Mouse (Mus musculus) CH12.LX (cell line): ENCODE data around the gene Kiz.

Experiments used
- CTCF ChIP-seq, 2 experiments: IDR thresholded peaks in 1 of 2; conservative IDR thresholded peaks in 1 of 2; 2 replicates each; pipeline ENCODE4 v1.5.1; 2011 to 2012; ENCODE audit warnings: low read depth in 2 of 2, low read length in 2 of 2, improper control_type of control experiment in 1 of 2, inconsistent platforms in 1 of 2, mild to moderate bottlenecking in 1 of 2, moderate library complexity in 1 of 2
- IRF4 ChIP-seq: IDR thresholded peaks from 2 replicates; pipeline ENCODE4 v1.6.1; 2014; ENCODE audit warnings: low read depth, mild to moderate bottlenecking, inconsistent platforms, low read length, improper control_type of control experiment
- MXI1 ChIP-seq: IDR thresholded peaks from 2 replicates; pipeline ENCODE4 v1.6.1; 2011; ENCODE audit warnings: mild to moderate bottlenecking, low read depth, low read length, improper control_type of control experiment
- MYC ChIP-seq: IDR thresholded peaks from 2 replicates; pipeline ENCODE4 v1.6.1; 2011; ENCODE audit warnings: low read depth, mild to moderate bottlenecking, improper control_type of control experiment, low read length
- NELFE ChIP-seq: IDR thresholded peaks from 2 replicates; pipeline ENCODE4 v1.6.1; 2011; ENCODE audit warnings: low read depth, low read length, improper control_type of control experiment

DNA sequence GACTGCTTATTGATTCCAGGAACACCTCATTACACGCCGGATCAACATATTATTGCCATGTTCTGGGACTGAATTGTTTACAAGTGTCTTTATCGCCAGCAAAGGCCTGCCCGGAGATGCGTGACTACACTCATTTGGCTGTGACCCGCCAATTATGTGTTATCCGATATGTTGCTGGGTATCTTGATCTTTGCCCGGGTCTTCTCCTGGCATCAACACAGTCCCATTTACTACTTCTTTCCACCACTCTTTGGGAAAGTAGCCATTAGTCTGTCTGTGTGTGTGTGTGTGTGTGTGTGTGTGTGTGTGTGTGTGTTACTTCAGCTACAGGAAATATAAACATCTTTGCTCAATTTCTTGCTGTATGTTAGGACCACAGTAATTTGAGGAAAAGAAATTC lies 31.6 kb upstream of the Kiz start:
- TF ChIP-seq NELFE = no peak
- no peak for TF ChIP-seq IRF4
- no peak for TF ChIP-seq CTCF (conservative IDR thresholded peaks at IDR 0.05 in 1 of 2, IDR thresholded peaks at IDR 0.05 in 1 of 2; ENCODE audit: low read depth in 2 of 2, low read length in 2 of 2)
- no peak for TF ChIP-seq MXI1
- TF ChIP-seq MYC = no peak
